ENCODE assay signal across 29 mouse cellular contexts in the genomic region with DNA sequence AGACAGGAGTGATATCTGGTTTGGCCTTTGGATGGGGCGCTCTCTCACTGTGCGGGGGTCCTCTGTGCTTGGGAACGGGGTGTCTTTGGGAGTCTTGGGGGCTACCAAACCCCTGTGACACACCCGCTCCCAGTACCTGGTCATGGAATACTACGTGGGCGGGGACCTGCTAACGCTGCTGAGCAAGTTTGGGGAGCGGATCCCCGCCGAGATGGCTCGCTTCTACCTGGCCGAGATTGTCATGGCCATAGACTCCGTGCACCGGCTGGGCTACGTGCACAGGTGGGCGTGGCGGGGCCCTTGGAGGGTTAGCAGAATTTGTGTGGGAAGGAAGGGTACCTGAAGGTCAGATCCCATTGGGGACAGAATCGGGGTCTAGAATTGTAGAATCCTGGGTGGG. TPM values are rescaled to one million over a fixed set of nuclear protein-coding genes. Genes with fewer than 3 reads are reported as not detected.
DNase-seq lines count a peak whose midpoint lies in the region; ATAC-seq lines count a peak whose summit lies in the region.
"Had no signal": no experiment of that assay in that cellular context is flagged by ENCODE, and none has a peak within 500 bp of the region (broad histone marks: within the 10 kb centered on the region; RNA-seq: fewer than 3 reads in every experiment).

No protein-coding gene starts in this region.

- 58% methylated on average over 18 of the region's 18 CpGs for WGBS in forebrain, embryonic 10.5 days
- WGBS in forebrain, embryonic 16.5 days: 64% methylated on average over 18 of the region's 18 CpGs
- WGBS in intestine, embryonic 15.5 days: 68% methylated on average over 18 of the region's 18 CpGs
- WGBS in intestine, embryonic 16.5 days: 69% methylated on average over 18 of the region's 18 CpGs
- whole genome bisulfite sequencing in liver, embryonic 12.5 days (ENCODE audit: insufficient replicate concordance): 55% methylated on average over 18 of the region's 18 CpGs
- WGBS in stomach, embryonic 16.5 days: 65% methylated on average over 18 of the region's 18 CpGs
- WGBS in midbrain, embryonic 14.5 days: 60% methylated on average over 18 of the region's 18 CpGs

- no peak for DNase-seq in forebrain, embryonic 10.5 days (ENCODE audit: extremely low spot score, low spot score)
- no peak for DNase-seq in midbrain, embryonic 14.5 days
- no peak for DNase-seq in urinary bladder, postnatal 14 days (ENCODE audit: low spot score)
- DNase-seq: cerebellum, adult 11-12 months; kidney, adult 11 months; right cerebral cortex, adult 18-20 months had no signal

- no peak for ATAC-seq in forebrain, embryonic 16.5 days
- no peak for ATAC-seq in intestine, embryonic 15.5 days
- no peak for ATAC-seq in intestine, embryonic 16.5 days
- ATAC-seq in liver, embryonic 12.5 days: no peak
- ATAC-seq in stomach, embryonic 16.5 days (ENCODE audit: insufficient read depth, low FRiP score): no peak
- no peak for ATAC-seq in midbrain, embryonic 14.5 days (ENCODE audit: low FRiP score, low TSS enrichment)
- ATAC-seq: CD4-positive, CD25-positive, alpha-beta regulatory T cell, adult 4 months; hindbrain, embryonic 16.5 days; midbrain, embryonic 13.5 days; Patski had no signal

- H3K9ac ChIP-seq in forebrain, embryonic 16.5 days (replicated peaks; ENCODE audit: low read depth, low read length): no peak overlapping the region
- no peak overlapping the region for H3K9ac ChIP-seq in intestine, embryonic 15.5 days
- no peak overlapping the region for H3K9ac ChIP-seq in intestine, embryonic 16.5 days (ENCODE audit: low read depth, low read length)
- H3K9ac ChIP-seq in liver, embryonic 12.5 days: no peak overlapping the region
- no peak overlapping the region; the same call in 1 of the 2 replicates for H3K9ac ChIP-seq in stomach, embryonic 16.5 days (ENCODE audit: low read length)
- H3K9ac ChIP-seq in midbrain, embryonic 14.5 days (replicated peaks; ENCODE audit: low read length): no peak overlapping the region
- H3K9ac ChIP-seq: heart, embryonic 15.5 days; kidney, embryonic 15.5 days; limb, embryonic 15.5 days; lung, embryonic 14.5 days; midbrain, embryonic 13.5 days; neural tube, embryonic 15.5 days had no signal

- H3K4me3 ChIP-seq in forebrain, embryonic 10.5 days: peak overlapping the region; percentile 31; the same call in 1 of the 2 replicates
- H3K4me3 ChIP-seq in forebrain, embryonic 16.5 days (replicated peaks; ENCODE audit: low read length): no peak overlapping the region
- no peak overlapping the region for H3K4me3 ChIP-seq in intestine, embryonic 15.5 days (replicated peaks)
- no peak overlapping the region for H3K4me3 ChIP-seq in intestine, embryonic 16.5 days (ENCODE audit: low read length)
- no peak overlapping the region for H3K4me3 ChIP-seq in liver, embryonic 12.5 days
- no peak overlapping the region for H3K4me3 ChIP-seq in stomach, embryonic 16.5 days (replicated peaks; ENCODE audit: low read length)
- no peak overlapping the region for H3K4me3 ChIP-seq in midbrain, embryonic 14.5 days (replicated peaks; ENCODE audit: low read depth, low read length)
- H3K4me3 ChIP-seq: left cerebral cortex, adult 2 months; limb, embryonic 15.5 days; midbrain, embryonic 13.5 days; neural tube, embryonic 15.5 days had no signal

- H3K27ac ChIP-seq in forebrain, embryonic 10.5 days: no peak overlapping the region
- H3K27ac ChIP-seq in forebrain, embryonic 16.5 days (ENCODE audit: low read length): no peak overlapping the region
- no peak overlapping the region for H3K27ac ChIP-seq in intestine, embryonic 15.5 days
- no peak overlapping the region for H3K27ac ChIP-seq in intestine, embryonic 16.5 days (ENCODE audit: low read length)
- no peak overlapping the region for H3K27ac ChIP-seq in liver, embryonic 12.5 days
- no peak overlapping the region for H3K27ac ChIP-seq in stomach, embryonic 16.5 days (ENCODE audit: low read length)
- no peak overlapping the region for H3K27ac ChIP-seq in midbrain, embryonic 14.5 days (replicated peaks; ENCODE audit: low read depth, low read length)
- H3K27ac ChIP-seq: heart, embryonic 15.5 days; kidney, embryonic 15.5 days; left cerebral cortex, adult 2 months; limb, embryonic 15.5 days; midbrain, embryonic 13.5 days; neural tube, embryonic 15.5 days had no signal

- H3K4me1 ChIP-seq in forebrain, embryonic 10.5 days: peaks cover 61% of the 10 kb centered on the region
- H3K4me1 ChIP-seq in forebrain, embryonic 16.5 days (replicated peaks; ENCODE audit: control insufficient read depth, insufficient read depth, low read length): no peaks in the 10 kb centered on the region; the same call in 1 of the 2 replicates
- peaks cover 54% of the 10 kb centered on the region for H3K4me1 ChIP-seq in intestine, embryonic 15.5 days (replicated peaks)
- H3K4me1 ChIP-seq in intestine, embryonic 16.5 days (ENCODE audit: control insufficient read depth, insufficient read depth, low read length): peaks cover 52% of the 10 kb centered on the region
- peaks cover 71% of the 10 kb centered on the region for H3K4me1 ChIP-seq in liver, embryonic 12.5 days
- peaks cover 52% of the 10 kb centered on the region for H3K4me1 ChIP-seq in stomach, embryonic 16.5 days (ENCODE audit: control insufficient read depth, insufficient read depth, low read length)
- no peaks in the 10 kb centered on the region for H3K4me1 ChIP-seq in midbrain, embryonic 14.5 days (ENCODE audit: control insufficient read depth, insufficient read depth, low read length)

- no peaks in the 10 kb centered on the region for H3K9me3 ChIP-seq in forebrain, embryonic 10.5 days
- no peaks in the 10 kb centered on the region for H3K9me3 ChIP-seq in forebrain, embryonic 16.5 days (ENCODE audit: control insufficient read depth, low read length)
- H3K9me3 ChIP-seq in intestine, embryonic 15.5 days: no peaks in the 10 kb centered on the region
- H3K9me3 ChIP-seq in intestine, embryonic 16.5 days (ENCODE audit: control insufficient read depth, low read length): no peaks in the 10 kb centered on the region
- H3K9me3 ChIP-seq in liver, embryonic 12.5 days (replicated peaks): no peaks in the 10 kb centered on the region
- H3K9me3 ChIP-seq in stomach, embryonic 16.5 days (replicated peaks; ENCODE audit: control insufficient read depth, low read length): no peaks in the 10 kb centered on the region
- H3K9me3 ChIP-seq in midbrain, embryonic 14.5 days (ENCODE audit: control insufficient read depth, low read length): no peaks in the 10 kb centered on the region
- H3K9me3 ChIP-seq: G1E; heart, embryonic 15.5 days; kidney, embryonic 15.5 days; limb, embryonic 15.5 days; megakaryocyte, embryonic 14.5 days; midbrain, embryonic 13.5 days; neural tube, embryonic 15.5 days had no signal

- H3K36me3 ChIP-seq in forebrain, embryonic 10.5 days (replicated peaks): peaks cover 89% of the 10 kb centered on the region
- H3K36me3 ChIP-seq in forebrain, embryonic 16.5 days (ENCODE audit: control insufficient read depth, insufficient read depth): peaks cover 22% of the 10 kb centered on the region
- H3K36me3 ChIP-seq in intestine, embryonic 15.5 days: 0 out of 2 replicates have a peak, but pooled peaks cover 8% of the 10 kb centered on the region
- H3K36me3 ChIP-seq in intestine, embryonic 16.5 days (ENCODE audit: control insufficient read depth, insufficient read depth, low read length): peaks cover 13% of the 10 kb centered on the region
- peaks cover 21% of the 10 kb centered on the region for H3K36me3 ChIP-seq in liver, embryonic 12.5 days
- H3K36me3 ChIP-seq in stomach, embryonic 16.5 days (ENCODE audit: control insufficient read depth, insufficient read depth, low read length): peaks cover 17% of the 10 kb centered on the region; the same call in 1 of the 2 replicates
- peaks cover 72% of the 10 kb centered on the region for H3K36me3 ChIP-seq in midbrain, embryonic 14.5 days (ENCODE audit: control insufficient read depth, insufficient read depth, low read length)

- H3K27me3 ChIP-seq in forebrain, embryonic 10.5 days (ENCODE audit: poor library complexity, severe bottlenecking): peaks cover 41% of the 10 kb centered on the region
- no peaks in the 10 kb centered on the region for H3K27me3 ChIP-seq in forebrain, embryonic 16.5 days (replicated peaks; ENCODE audit: control insufficient read depth, insufficient read depth, low read length)
- no peaks in the 10 kb centered on the region; the same call in 1 of the 2 replicates for H3K27me3 ChIP-seq in intestine, embryonic 15.5 days (replicated peaks)
- H3K27me3 ChIP-seq in intestine, embryonic 16.5 days (replicated peaks; ENCODE audit: control insufficient read depth, insufficient read depth, low read length): no peaks in the 10 kb centered on the region
- peaks cover 93% of the 10 kb centered on the region for H3K27me3 ChIP-seq in liver, embryonic 12.5 days (replicated peaks)
- no peaks in the 10 kb centered on the region for H3K27me3 ChIP-seq in stomach, embryonic 16.5 days (ENCODE audit: control insufficient read depth, insufficient read depth, low read length)
- peaks cover 9% of the 10 kb centered on the region; the same call in 1 of the 2 replicates for H3K27me3 ChIP-seq in midbrain, embryonic 14.5 days (ENCODE audit: control insufficient read depth, insufficient read depth, low read length)
- H3K27me3 ChIP-seq: Patski had no signal

- no peak overlapping the region for H3K4me2 ChIP-seq in forebrain, embryonic 16.5 days (ENCODE audit: low read length)
- H3K4me2 ChIP-seq in intestine, embryonic 15.5 days (replicated peaks): peak overlapping the region; percentile 46; the same call in 1 of the 2 replicates
- no peak overlapping the region for H3K4me2 ChIP-seq in intestine, embryonic 16.5 days (ENCODE audit: low read depth, low read length)
- peak overlapping the region; percentile 69 for H3K4me2 ChIP-seq in liver, embryonic 12.5 days
- H3K4me2 ChIP-seq in stomach, embryonic 16.5 days (ENCODE audit: low read depth, low read length): peak overlapping the region; percentile 60; the same call in 1 of the 2 replicates
- H3K4me2 ChIP-seq in midbrain, embryonic 14.5 days (ENCODE audit: low read length): no peak overlapping the region
- H3K4me2 ChIP-seq: midbrain, embryonic 13.5 days had no signal

RNA-seq across cellular contexts. Expression of a gene that starts 3.1 kb away (rescaled TPM):
- polyA plus RNA-seq in forebrain, embryonic 10.5 days (2016; fragmentation: Nextera tagmentation; extraction: Ambion mirVana): 8.3 and 9.1 TPM in 2 replicates
- 5.6 and 10.1 TPM in 2 replicates for polyA plus RNA-seq in forebrain, embryonic 16.5 days (2015; fragmentation: Nextera tagmentation; extraction: Ambion mirVana)
- polyA plus RNA-seq in intestine, embryonic 15.5 days (2015; fragmentation: Nextera tagmentation; extraction: Ambion mirVana): 52.2 and 53.7 TPM in 2 replicates
- polyA plus RNA-seq in intestine, embryonic 16.5 days (2015; fragmentation: Nextera tagmentation; extraction: Ambion mirVana): 54.6 and 59.3 TPM in 2 replicates
- polyA plus RNA-seq in liver, embryonic 12.5 days (2016; fragmentation: Nextera tagmentation; extraction: Ambion mirVana): 8.5 and 9.8 TPM in 2 replicates
- 84.7 and 98.1 TPM in 2 replicates for polyA plus RNA-seq in stomach, embryonic 16.5 days (2015; fragmentation: Nextera tagmentation; extraction: Ambion mirVana)
- 9.8 and 13.2 TPM in 2 replicates for polyA plus RNA-seq in midbrain, embryonic 14.5 days (2014; fragmentation: Nextera tagmentation; extraction: Ambion mirVana)

RNA-seq across cellular contexts. Expression of a gene that starts 7.6 kb away (rescaled TPM):
- polyA plus RNA-seq in forebrain, embryonic 10.5 days (2016; fragmentation: Nextera tagmentation; extraction: Ambion mirVana): 6.7 and 7.4 TPM in 2 replicates
- polyA plus RNA-seq in forebrain, embryonic 16.5 days (2015; fragmentation: Nextera tagmentation; extraction: Ambion mirVana): 1.7 and 2.1 TPM in 2 replicates
- 8.7 and 8.8 TPM in 2 replicates for polyA plus RNA-seq in intestine, embryonic 15.5 days (2015; fragmentation: Nextera tagmentation; extraction: Ambion mirVana)
- 7.3 and 7.5 TPM in 2 replicates for polyA plus RNA-seq in intestine, embryonic 16.5 days (2015; fragmentation: Nextera tagmentation; extraction: Ambion mirVana)
- 1.8 TPM in 2 replicates for polyA plus RNA-seq in liver, embryonic 12.5 days (2016; fragmentation: Nextera tagmentation; extraction: Ambion mirVana)
- 8.8 and 10.4 TPM in 2 replicates for polyA plus RNA-seq in stomach, embryonic 16.5 days (2015; fragmentation: Nextera tagmentation; extraction: Ambion mirVana)
- 1.5 and 2.5 TPM in 2 replicates for polyA plus RNA-seq in midbrain, embryonic 14.5 days (2014; fragmentation: Nextera tagmentation; extraction: Ambion mirVana)

RNA-seq across cellular contexts. Expression of a gene that starts 10.7 kb away (rescaled TPM):
- 14.4 and 16.3 TPM in 2 replicates for polyA plus RNA-seq in forebrain, embryonic 10.5 days (2016; fragmentation: Nextera tagmentation; extraction: Ambion mirVana)
- polyA plus RNA-seq in forebrain, embryonic 16.5 days (2015; fragmentation: Nextera tagmentation; extraction: Ambion mirVana): 28.1 and 29.7 TPM in 2 replicates
- 11.0 and 13.4 TPM in 2 replicates for polyA plus RNA-seq in intestine, embryonic 15.5 days (2015; fragmentation: Nextera tagmentation; extraction: Ambion mirVana)
- polyA plus RNA-seq in intestine, embryonic 16.5 days (2015; fragmentation: Nextera tagmentation; extraction: Ambion mirVana): 6.4 and 6.7 TPM in 2 replicates
- polyA plus RNA-seq in liver, embryonic 12.5 days (2016; fragmentation: Nextera tagmentation; extraction: Ambion mirVana): 7.4 and 7.9 TPM in 2 replicates
- polyA plus RNA-seq in stomach, embryonic 16.5 days (2015; fragmentation: Nextera tagmentation; extraction: Ambion mirVana): 7.7 and 8.3 TPM in 2 replicates
- 33.2 and 39.2 TPM in 2 replicates for polyA plus RNA-seq in midbrain, embryonic 14.5 days (2014; fragmentation: Nextera tagmentation; extraction: Ambion mirVana)
- polyA plus RNA-seq: CD4-positive, CD25-positive, alpha-beta regulatory T cell, adult 4 months had no signal

RNA-seq across cellular contexts. Expression of a gene that starts 31.4 kb away (rescaled TPM):
- polyA plus RNA-seq in forebrain, embryonic 10.5 days (2016; fragmentation: Nextera tagmentation; extraction: Ambion mirVana): 0.81 and 1.1 TPM in 2 replicates
- 3.9 and 4.9 TPM in 2 replicates for polyA plus RNA-seq in forebrain, embryonic 16.5 days (2015; fragmentation: Nextera tagmentation; extraction: Ambion mirVana)
- polyA plus RNA-seq in intestine, embryonic 15.5 days (2015; fragmentation: Nextera tagmentation; extraction: Ambion mirVana): 1.8 and 2.3 TPM in 2 replicates
- 1.5 and 2.1 TPM in 2 replicates for polyA plus RNA-seq in intestine, embryonic 16.5 days (2015; fragmentation: Nextera tagmentation; extraction: Ambion mirVana)
- 0.55 and 0.66 TPM in 2 replicates for polyA plus RNA-seq in liver, embryonic 12.5 days (2016; fragmentation: Nextera tagmentation; extraction: Ambion mirVana)
- 2.2 and 2.5 TPM in 2 replicates for polyA plus RNA-seq in stomach, embryonic 16.5 days (2015; fragmentation: Nextera tagmentation; extraction: Ambion mirVana)
- polyA plus RNA-seq in midbrain, embryonic 14.5 days (2014; fragmentation: Nextera tagmentation; extraction: Ambion mirVana): 5.2 and 5.8 TPM in 2 replicates
- polyA plus RNA-seq: CD4-positive, CD25-positive, alpha-beta regulatory T cell, adult 4 months; G1E; large intestine, adult 2 months; small intestine, adult 2 months had no signal

RNA-seq across cellular contexts. Expression of a gene that starts 32.3 kb away (rescaled TPM):
- polyA plus RNA-seq in forebrain, embryonic 10.5 days (2016; fragmentation: Nextera tagmentation; extraction: Ambion mirVana): not detected in 2 replicates
- 0.09 TPM in 1 of 2 replicates, not detected in the other for polyA plus RNA-seq in forebrain, embryonic 16.5 days (2015; fragmentation: Nextera tagmentation; extraction: Ambion mirVana)
- polyA plus RNA-seq in intestine, embryonic 15.5 days (2015; fragmentation: Nextera tagmentation; extraction: Ambion mirVana): not detected in 2 replicates
- 0.05 TPM in 1 of 2 replicates, not detected in the other for polyA plus RNA-seq in intestine, embryonic 16.5 days (2015; fragmentation: Nextera tagmentation; extraction: Ambion mirVana)
- not detected in 2 replicates for polyA plus RNA-seq in liver, embryonic 12.5 days (2016; fragmentation: Nextera tagmentation; extraction: Ambion mirVana)
- polyA plus RNA-seq in stomach, embryonic 16.5 days (2015; fragmentation: Nextera tagmentation; extraction: Ambion mirVana): not detected in 2 replicates
- polyA plus RNA-seq in midbrain, embryonic 14.5 days (2014; fragmentation: Nextera tagmentation; extraction: Ambion mirVana): 0.12 and 0.21 TPM in 2 replicates
- polyA plus RNA-seq: adrenal gland, adult 2 months; CD4-positive, CD25-positive, alpha-beta regulatory T cell, adult 4 months; embryonic facial prominence, embryonic 11.5 days; forebrain, embryonic 11.5 days; heart, embryonic 15.5 days; kidney, embryonic 15.5 days; limb, embryonic 15.5 days; lung, embryonic 14.5 days; Patski; small intestine, adult 2 months; urinary bladder, adult 2 months had no signal

Comparison
In these comparisons a context has a peak if more than half of its experiments do, and no peak if none do; other contexts are left out.
1. H3K4me2 ChIP-seq: peak in intestine, embryonic 15.5 days (single experiment), liver, embryonic 12.5 days (single experiment) and stomach, embryonic 16.5 days (single experiment); none in forebrain, embryonic 16.5 days (single experiment), intestine, embryonic 16.5 days (single experiment) and midbrain, embryonic 14.5 days (single experiment).